Mouse (Mus musculus) thymus, postnatal 36 days (tissue): ENCODE results near the gene Scly.
A peak's percentile ranks its signal among the peaks of the same experiment; 100 is the strongest.

ENCODE experiments used
- DNase-seq, 2 experiments: peaks; one replicate each; pipeline ENCODE4 v3.0.0; 2022; ENCODE audit warnings: mixed read lengths in 2 of 2

Gene Scly

DNA sequence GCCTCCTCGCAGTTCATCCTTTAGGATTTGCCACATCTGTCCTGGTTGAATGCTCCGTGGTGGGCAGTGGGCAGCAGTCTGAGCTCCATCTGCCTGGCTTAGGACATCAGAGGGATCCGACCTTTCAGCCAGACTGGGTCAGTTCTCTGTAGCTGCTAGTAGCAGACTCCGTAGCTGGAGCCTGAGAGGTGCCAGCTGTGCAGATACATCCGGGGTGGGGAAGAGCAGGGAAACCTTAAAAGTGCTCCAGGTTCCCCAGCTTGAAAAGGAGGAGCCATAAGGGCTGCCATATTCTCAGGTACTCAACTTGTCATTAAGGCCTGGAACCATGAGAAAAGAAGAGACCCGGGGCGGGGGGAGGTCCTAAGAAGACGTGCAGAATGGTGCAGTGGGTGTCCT, 67.7 kb downstream of the Scly start:
- DNase-seq: no peak

DNA sequence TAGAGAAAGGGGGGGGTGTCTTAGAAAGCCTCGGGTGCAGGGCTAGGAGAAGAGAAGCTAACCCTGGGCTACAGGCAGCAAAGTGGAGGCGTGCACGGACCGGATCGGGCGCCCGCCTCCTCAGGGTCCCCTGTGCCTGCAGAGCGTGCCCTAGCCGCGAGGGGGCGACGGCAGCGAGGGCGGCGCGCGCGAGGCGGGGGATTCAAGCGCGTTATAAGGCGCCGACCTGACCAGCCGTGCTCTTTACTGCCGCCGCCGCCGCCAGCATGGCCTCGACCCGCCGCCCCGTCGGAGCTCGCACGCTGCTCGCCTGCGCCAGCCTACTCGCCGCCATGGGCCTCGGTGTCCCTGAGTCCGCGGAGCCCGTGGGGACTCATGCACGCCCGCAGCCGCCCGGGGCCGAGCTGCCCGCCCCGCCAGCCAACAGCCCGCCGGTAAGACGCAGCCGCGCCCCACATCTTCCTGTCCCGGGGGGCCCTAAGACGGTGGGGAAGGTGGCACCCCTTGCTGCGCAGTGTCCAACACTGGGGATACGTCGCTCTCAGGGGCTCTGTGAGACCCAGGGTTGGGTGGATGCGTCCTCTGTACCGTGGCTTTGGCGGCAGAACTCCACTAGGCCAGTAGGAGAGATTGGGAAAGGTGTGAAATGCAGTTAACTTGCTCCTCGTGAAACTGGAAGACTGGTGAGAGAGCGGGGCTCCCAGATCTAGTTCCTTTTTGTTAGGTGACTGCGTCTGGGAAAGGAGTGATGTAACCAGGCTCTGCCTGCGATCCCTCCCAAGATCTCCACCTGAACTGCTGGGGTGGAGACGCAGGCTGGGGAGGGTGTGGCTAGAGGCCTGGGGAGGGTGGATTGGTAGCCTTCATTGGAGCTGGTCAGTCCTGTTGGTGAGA, 68.3 kb downstream of the Scly start, which contains the start of gene Erfe:
Gene Erfe, plus strand, starts transcription at position 216 of the 894 bp plus-strand sequence.
- peak; percentile 79 to 80 for DNase-seq

DNA sequence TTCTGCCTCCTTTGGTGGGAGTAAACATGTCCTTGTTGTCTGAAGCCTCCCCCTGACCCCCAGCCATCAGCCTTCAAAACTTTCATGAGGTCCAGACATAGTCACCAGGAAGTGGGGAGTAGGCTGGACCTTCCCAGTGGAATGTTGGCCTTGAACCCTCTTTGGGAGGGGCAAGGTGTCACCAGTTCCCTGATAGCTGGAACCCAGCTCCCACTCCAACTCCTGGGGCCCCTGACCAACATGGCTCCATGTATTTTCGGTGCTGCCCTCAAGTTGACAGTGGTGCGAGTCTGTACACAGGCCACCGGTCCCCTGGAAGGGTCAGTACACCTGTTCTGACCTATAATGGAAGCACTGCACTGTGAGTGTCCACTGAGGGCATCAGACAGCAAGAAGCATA, 69.2 kb downstream of the Scly start:
- no peak for DNase-seq

DNA sequence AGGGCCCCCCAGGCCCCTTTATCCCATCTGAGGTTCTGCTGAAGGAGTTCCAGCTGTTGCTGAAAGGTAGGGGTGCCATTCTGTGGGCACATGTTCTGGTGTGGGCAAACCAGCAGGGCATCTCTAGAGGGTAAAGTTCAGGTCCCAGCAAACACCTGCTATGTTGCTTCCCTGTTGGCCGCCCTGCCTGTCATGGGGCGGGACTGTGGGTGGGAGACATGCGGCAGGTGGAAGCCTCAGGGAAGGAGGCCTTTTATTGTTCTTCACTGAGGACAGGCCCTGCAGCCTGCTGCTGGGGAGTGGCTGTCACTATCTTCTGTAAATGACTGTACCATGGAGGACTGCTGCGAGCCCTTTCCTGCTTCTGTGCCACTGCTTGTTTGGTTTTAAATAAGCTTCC, 71.3 kb downstream of the Scly start:
- no peak for DNase-seq

GRCm38 (mm10) chr1:91370055-91370454, 71.9 kb downstream of the Scly start:
- no peak for DNase-seq
